Mouse (Mus musculus) ES-Bruce4 (cell line): ENCODE measurements around the gene Olfr1014.

Experiments
- CTCF ChIP-seq: IDR thresholded peaks from one replicate; pipeline ENCODE4 v1.8.1; 2011; ENCODE audit warnings: low read depth, low read length
- EP300 ChIP-seq: IDR thresholded peaks from 2 replicates; pipeline ENCODE4 v1.6.1; 2011; ENCODE audit warnings: low read depth, low read length; ENCODE audit not compliant: insufficient read depth
- POLR2A ChIP-seq: IDR thresholded peaks from one replicate; pipeline ENCODE4 v1.8.1; 2011; ENCODE audit warnings: low read length; ENCODE audit not compliant: insufficient read depth

- TF ChIP-seq CTCF (no peak), POLR2A (no peak), EP300 (no peak)
These were observed at the start of gene Olfr1014 for GRCm38 (mm10) chr2:85772413-85772812.
